Mouse (Mus musculus) brain, embryonic 14.5 days (tissue): Measurements from ENCODE around the gene Sgf29.

ENCODE experiments used
- CTCF ChIP-seq: fragments of 200-500 bp; IDR thresholded peaks from 2 replicates; pipeline ENCODE4 v1.5.1; 2012; ENCODE audit warnings: inconsistent platforms, mild to moderate bottlenecking, moderate library complexity, borderline replicate concordance; ENCODE audit not compliant: insufficient read depth, insufficient read length; ENCODE audit errors: extremely low read depth
- POLR2A ChIP-seq: fragments of 200-500 bp; IDR thresholded peaks from 2 replicates; pipeline ENCODE4 v1.6.1; 2012; ENCODE audit warnings: mild to moderate bottlenecking, inconsistent platforms, borderline replicate concordance; ENCODE audit not compliant: poor library complexity, insufficient read depth, insufficient read length, severe bottlenecking; ENCODE audit errors: extremely low read depth

- no peak for TF ChIP-seq POLR2A
- peak; percentile 63; the same call in 1 of the 2 replicates for TF ChIP-seq CTCF
Observed at GRCm38 (mm10) chr7:126636733-126637520, 12.2 kb upstream of the Sgf29 start.
